Mouse (Mus musculus) spleen, embryonic (tissue): ENCODE data around the gene Ncan.

ENCODE experiments used
- CTCF ChIA-PET: fragments of 350-600 bp; sonication (Branson Sonifier 250); formaldehyde crosslinking; loops from one replicate; lab custom pipeline; 2022; lab: Charles Lee

Gene Ncan

DNA sequence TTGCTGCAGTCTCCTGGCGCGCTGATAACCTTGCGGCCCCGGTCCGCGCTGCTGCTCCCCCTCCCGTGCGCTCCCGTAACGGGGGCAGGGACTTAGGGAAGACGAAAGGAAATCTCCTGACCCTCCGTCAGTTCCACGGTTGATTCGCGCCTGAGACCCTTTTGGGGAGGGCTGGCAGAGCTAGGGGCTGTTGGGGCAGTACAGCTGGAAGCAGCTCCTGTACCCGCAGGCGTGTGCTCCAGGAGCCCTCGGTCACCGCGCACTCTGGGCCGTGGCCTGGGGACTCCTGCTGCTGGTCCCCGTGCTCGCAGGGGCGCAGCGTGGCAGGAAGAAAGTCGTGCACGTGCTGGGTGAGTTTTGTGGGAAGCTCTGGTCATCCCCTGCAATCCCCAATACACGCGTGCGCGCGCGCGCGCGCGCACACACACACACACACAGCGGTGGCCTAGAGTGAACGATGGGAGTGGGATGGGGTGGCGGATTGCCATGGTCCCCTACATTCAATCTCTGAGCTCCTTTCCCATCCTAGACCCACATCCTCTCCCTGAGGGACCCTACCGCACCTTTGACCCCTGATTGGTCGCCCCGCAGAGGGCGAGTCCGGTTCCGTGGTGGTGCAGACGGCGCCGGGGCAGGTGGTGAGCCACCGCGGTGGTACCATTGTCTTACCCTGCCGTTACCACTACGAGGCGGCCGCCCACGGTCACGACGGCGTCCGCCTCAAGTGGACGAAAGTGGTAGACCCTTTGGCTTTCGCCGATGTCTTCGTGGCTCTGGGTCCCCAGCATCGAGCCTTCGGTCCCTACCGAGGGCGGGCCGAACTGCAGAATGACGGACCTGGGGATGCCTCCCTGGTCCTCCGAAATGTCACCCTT is 36.2 kb downstream of the Ncan start:
- CTCF ChIA-PET: no interaction called here

GRCm38 (mm10) chr8:70083285-70083684 is 37.4 kb downstream of the Ncan start, which contains the start of gene Hapln4:
Gene Hapln4, plus strand, starts transcription at chr8:70083457.
- CTCF ChIA-PET: no interaction called here

DNA sequence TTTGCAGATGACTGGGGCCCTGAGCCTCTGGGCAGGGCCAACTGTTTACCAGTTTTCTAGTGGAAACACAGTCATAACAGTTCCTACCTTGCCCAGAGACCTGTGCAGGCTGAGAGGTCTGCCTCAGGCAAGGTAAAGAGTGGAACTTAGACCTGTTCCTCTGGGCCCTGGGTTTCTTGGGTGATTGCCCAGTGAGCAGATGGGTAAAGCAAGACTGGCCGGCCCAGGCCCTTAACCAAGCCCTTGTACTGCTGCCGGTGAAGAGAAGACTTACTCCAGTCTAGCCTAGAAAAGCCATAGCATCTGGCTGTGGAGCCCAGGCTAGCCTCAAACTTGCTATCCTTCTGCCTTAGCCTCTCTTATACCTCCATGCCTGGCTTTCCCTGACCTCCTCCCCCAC is 38.7 kb downstream of the Ncan start:
- CTCF ChIA-PET: no interaction called here

GRCm38 (mm10) chr8:70073682-70074081 is 47.0 kb downstream of the Ncan start:
- CTCF ChIA-PET: no interaction called here

- CTCF ChIA-PET: no interaction called here
These were observed 47.6 kb downstream of the Ncan start for GRCm38 (mm10) chr8:70073120-70073519.

GRCm38 (mm10) chr8:70072441-70073069 is 48.1 kb downstream of the Ncan start, which contains the start of gene Tm6sf2:
Gene Tm6sf2, plus strand, starts transcription at chr8:70072924.
- CTCF ChIA-PET: no interaction called here

DNA sequence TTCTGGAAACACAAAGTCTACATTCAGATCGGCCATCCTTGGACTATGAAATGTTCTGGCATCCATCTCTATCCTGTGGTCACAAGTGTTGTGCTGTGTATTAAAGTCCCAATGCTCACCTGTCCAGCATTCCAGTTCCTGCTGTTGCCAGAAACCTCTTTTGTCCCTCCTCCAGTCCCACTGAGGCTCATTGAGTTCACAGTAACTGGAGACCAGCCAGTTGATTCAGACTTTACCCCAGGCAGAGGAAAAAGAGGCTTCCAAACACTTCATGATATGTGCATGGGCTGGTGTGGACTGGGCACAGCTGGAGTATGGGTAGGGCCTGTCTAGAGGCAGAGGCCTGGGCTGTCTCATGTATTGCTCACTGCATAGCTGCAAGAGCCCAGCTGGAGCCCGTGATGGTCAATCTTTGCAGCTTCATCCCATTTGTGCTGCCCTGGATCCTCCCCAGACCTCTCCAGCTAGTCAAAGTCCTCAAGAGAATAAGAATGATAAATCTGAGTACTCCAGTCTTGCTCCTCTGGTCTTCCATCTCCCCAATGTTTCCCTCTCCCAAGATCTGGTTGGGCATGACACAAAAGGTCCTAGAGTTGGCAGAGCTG is 48.7 kb downstream of the Ncan start:
- CTCF ChIA-PET: no interaction called here

- CTCF ChIA-PET: no interaction called here
These were observed 63.0 kb downstream of the Ncan start for GRCm38 (mm10) chr8:70057721-70058120.

GRCm38 (mm10) chr8:70050434-70050833 is 70.2 kb downstream of the Ncan start:
- CTCF ChIA-PET: interaction anchor here (0.6 to 0.7 kb wide), 3 partner anchors 47 to 135 kb away, joined by 3 to 5 read pairs (median 3); no protein-coding TSS in a partner anchor

GRCm38 (mm10) chr8:70049662-70050061 is 71.0 kb downstream of the Ncan start:
- CTCF ChIA-PET: no interaction called here

DNA sequence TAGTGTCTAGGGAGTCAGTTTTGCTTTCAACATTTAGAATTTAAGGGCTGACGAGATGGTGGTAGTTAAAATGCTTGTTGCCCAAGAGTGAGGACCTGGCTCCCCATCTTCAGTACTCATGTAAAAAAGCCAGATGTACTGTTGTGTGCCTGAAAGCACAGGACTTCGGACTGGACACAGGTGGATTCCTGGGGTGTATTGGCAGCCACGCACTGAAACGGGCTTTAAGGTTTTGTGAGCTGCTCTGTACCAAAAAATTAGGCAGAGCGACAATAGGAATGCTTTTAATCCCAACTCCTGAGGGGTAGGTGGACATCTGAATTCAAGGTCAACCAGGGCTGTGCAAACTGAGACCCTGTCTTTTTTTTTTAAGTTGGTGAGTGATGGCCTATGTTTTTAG is 76.7 kb downstream of the Ncan start:
- CTCF ChIA-PET: no interaction called here
